Mouse (Mus musculus) heart, adult 18-20 months (tissue): ENCODE measurements around the gene Cnnm3. TPM values are rescaled to one million over a fixed set of nuclear protein-coding genes. Genes with fewer than 3 reads are reported as not detected.
A peak's percentile ranks its signal among the peaks of the same experiment; 100 is the strongest.

Source experiments
- DNase-seq, 2 experiments: peaks; one replicate each; pipeline ENCODE4 v3.0.0; 2021 to 2022; ENCODE audit warnings: mixed read lengths in 1 of 2
- total RNA-seq, 2 experiments: library from RNA; stranded (reverse); gene quantifications; 2 replicates each; pipeline ENCODE4 v1.2.3; 2021

Gene Cnnm3
- total RNA-seq, 2 experiments from 2014 or later, result 13.1 to 16.6 TPM

- peak; percentile 95 to 96 for DNase-seq
Observed at GRCm38 (mm10) chr1:36556553-36557456, 45.1 kb downstream of the Cnnm3 start.

DNA sequence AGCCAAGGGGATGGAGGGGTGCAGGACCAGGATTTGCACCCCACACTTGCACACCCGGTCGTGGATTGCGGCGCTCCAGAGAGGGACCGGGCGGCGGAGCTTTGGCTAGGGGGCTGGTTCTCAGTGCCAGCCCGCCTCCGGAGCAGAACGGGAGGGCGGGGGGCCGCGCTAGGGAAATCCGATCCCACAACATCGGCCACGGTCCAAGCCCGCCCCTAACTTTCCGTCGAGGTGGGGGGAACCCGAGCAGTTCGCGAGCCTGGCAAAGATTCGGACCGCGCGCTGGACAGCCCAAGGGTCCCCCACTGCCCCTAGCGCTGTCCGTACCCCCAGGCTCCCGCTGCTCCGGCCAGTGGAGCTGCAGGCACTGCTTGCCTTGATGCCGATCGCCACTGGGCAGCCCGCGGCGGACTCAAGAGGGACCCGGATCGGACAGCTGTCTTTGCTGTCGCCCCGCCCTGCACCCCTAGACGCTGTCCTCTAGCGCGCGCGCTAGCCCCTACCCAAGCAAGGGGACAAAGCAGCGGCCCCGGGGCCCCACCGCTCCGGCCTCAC lies 45.9 kb downstream of the Cnnm3 start:
- peak; percentile 91 to 93 for DNase-seq

GRCm38 (mm10) chr1:36558031-36558993 lies 46.6 kb downstream of the Cnnm3 start, which contains the start of gene Sema4c:
Sema4c (minus strand) TSS chr1:36558349.
- DNase-seq, result peak; percentile 84

GRCm38 (mm10) chr1:36559256-36559655 lies 47.6 kb downstream of the Cnnm3 start:
- DNase-seq, result no peak

DNA sequence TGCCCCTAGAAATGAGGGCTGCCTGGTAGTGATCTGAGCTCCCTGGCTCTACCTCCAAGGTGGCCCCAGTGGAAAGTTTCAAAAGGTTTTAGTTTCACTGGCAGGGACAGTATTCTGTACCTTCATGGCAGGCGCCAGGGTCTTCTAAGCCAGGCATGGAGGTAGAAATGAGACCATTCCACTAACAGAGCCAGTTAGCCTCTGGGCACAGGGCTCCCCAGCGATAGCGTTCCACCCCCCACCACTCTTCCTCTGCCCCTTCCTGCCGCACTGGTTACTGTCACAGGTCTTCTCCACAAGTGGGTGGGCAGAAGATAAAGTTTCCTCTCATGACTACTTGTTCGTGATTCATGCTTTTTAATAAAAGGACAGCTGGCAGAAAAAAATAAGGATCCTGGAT lies 48.2 kb downstream of the Cnnm3 start:
- no peak for DNase-seq

GRCm38 (mm10) chr1:36560903-36561302 lies 49.2 kb downstream of the Cnnm3 start:
- peak; percentile 50 to 81 for DNase-seq

DNA sequence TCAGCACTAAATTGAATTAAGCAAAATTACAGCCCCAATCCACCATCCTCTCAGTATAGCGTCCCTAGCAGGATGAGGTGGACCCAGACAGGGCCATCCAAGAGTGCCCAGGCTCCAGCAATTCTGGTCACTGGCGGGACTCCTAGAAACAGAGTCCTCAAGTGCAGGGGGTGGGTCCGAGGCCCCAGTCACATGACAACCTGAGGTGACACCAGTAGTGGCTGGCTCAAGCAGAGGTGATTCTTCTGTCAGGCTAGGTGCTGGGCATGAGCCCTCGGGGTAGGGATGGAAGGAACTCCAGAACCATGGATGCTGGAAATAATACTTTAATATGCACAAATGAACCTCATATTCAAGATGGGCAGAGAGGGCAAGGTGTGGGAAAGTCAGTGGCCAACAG lies 50.7 kb downstream of the Cnnm3 start:
- no peak for DNase-seq

DNA sequence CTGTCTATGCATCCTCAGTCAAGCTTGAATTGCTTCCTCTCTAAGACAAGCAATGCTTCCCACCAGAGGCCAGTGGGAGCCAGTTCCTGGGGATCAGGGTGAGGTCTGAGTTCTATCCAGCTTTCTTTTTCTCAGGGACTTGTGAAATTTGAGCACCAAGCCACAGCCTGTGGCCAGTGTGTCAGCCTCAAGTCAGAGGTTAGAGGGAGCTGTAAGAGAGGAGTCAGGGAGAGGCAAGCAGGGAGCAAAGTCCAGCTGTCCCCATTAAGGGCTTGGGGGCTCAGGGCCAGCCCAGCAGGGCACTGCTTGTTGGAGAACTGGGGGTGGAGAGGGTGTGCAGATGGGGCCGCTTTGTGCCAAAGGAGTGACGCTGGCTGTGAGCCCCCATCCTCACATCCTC lies 51.5 kb downstream of the Cnnm3 start:
- peak; percentile 54 to 70 for DNase-seq

DNA sequence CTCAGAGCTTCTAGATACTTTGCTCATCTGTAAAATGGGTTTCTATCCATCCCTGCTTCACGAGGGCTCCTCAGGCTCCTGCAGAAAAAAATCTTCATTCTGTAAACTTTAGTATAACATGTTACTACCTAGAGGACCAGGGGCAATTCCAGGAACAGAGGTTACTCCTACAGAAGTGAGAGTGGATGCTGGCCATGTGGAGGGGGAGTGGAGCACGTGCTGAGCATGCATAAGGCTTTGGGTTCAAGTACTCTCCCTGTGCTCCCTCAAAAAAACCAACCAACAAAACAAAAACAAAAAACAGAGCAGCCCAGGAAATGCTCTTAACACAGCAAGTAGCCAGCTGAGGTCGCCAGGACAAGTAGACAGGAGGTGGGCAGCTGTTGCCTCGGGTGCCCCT lies 52.0 kb downstream of the Cnnm3 start:
- DNase-seq, result no peak

DNA sequence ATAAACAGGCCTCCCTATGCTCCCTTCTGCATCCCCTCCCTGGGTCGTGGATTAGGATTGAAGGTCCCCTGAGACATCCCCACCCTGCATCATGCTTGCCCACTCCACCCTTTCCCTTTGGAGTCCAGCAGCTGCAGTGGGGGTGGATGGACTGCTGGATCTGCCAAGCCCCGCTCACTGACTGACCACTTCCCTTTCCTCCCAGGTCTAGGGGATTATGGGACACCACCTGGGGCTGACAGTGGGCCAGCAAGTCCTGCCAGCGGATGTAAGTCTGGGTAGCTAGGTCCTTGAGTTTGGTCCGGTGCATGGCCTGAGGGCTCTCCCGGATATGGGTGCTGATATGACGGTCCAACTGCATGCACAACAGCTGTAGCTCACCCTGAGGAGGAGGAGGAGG lies 52.4 kb downstream of the Cnnm3 start:
- peak; percentile 74 to 85 for DNase-seq

DNA sequence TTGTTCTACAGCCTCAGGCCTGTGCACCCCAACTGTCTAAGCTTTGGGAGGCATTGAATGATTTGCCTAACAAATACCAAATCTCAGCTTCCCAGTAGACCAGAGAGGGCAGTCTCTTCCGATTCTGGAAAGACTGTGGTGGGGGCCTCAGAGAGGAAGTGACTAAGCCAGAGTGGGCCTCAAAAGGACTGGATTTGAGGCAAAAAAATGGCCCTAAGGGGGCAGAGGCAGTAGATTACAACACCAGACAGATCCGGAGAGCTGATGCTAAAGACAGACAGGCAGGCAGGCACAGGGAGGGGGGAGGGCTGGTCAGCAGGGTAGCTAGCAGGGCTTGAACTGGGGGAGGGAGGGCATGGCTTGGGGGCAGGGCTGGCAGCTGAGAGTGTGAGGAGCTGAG lies 54.8 kb downstream of the Cnnm3 start:
- no peak for DNase-seq

GRCm38 (mm10) chr1:36567818-36568603 lies 56.3 kb downstream of the Cnnm3 start:
- no peak for DNase-seq

DNA sequence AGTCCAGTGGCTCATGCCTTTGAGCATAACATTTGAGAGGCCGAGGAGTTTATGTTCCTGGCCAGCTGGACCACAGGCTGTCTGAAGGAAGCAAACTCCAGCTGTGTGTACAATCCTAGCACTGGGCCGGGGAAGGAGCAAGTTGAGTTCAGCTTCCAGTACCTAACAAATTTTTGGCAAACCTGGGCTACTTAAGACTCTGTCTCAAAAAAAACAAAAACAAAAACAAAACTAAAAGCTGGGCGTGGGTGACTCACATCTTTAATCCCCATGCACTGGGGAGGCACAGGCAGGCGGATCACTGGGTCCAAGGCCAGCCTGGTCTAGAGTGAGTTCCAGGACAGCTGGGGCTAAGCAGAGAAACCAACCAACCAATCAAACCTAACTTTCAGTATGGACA lies 57.1 kb downstream of the Cnnm3 start:
- DNase-seq, result peak in 1 of 2 experiments; percentile 73

DNA sequence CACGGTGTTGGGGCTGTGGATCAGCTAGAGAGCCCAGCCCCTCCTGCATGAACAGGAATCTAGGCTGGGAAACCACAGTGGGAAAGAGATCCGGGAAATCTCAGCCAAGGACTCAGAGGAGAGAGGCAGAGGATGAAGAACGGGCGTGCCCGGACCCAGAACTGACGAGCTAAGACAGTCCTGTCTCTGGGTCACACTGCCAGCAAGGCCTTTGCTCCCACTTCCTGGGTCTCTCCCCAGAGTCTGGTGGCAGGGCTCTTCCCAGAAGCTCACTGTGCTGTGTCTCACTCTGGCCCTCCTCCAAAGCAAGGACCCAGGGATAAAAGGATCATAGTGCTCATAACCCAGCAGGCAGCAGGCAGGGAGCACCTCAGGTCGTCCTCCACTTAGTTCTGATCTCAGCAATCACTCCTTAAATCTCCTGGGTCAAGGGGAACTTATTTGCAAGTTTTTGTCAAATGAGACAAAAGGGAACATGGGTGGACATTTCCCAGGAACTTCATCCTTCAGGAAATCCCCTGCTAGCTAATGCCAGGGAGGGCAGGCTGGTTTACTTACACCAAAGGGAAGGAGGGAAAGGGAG lies 58.1 kb downstream of the Cnnm3 start:
- peak in 1 of 2 experiments; percentile 50 for DNase-seq

DNA sequence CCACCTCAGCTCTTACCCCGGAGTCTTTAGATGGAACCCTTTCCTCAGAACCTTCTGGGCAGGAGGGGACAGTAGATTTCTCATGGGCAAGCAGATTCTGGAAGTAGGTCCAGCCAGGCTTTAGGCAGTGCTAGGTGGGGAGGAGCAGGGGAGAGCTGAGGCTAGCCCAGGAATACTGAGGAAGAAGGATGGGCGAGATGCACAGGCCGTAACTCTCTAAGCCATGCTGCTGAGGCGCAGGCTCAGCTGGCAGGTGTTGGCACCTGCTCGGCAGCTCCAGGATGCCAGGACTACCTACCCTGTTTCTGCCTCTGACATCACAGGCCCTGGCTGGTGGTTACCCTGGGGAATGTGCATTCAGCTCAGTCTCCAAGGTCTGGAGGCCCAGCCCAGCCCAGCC lies 58.7 kb downstream of the Cnnm3 start:
- no peak for DNase-seq

GRCm38 (mm10) chr1:36571627-36572026 lies 60.0 kb downstream of the Cnnm3 start:
- peak in 1 of 2 experiments; percentile 82 for DNase-seq

DNA sequence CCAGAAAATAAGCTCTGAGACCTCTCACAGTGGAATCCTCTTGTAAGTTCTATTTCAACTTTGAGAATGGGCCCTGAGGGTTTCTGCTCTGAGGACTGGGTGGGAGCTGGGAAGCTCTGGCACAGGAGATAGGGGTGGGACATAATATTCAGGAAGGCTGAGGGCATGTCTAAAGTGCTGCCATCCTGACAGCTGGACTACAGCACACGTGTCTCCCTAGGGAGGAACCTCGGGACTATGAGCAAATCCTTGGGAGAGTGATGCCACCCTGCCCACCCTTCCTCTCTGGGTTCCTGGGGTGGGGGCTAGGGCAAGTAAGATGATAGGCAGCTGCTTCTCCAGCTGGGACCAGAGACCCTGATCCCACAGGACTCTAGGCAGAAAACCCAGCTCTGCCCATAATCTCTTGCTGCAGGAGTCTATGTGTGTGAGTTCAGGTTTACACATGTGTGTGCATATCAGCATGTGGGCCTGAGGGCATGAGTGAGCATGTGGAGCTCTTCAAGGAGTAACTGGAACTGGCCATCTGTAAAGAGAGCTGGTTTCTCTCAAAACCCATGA lies 60.6 kb downstream of the Cnnm3 start:
- DNase-seq, result no peak

- DNase-seq, result peak; percentile 76 to 87
Observed at GRCm38 (mm10) chr1:36572709-36573108, 61.0 kb downstream of the Cnnm3 start.

DNA sequence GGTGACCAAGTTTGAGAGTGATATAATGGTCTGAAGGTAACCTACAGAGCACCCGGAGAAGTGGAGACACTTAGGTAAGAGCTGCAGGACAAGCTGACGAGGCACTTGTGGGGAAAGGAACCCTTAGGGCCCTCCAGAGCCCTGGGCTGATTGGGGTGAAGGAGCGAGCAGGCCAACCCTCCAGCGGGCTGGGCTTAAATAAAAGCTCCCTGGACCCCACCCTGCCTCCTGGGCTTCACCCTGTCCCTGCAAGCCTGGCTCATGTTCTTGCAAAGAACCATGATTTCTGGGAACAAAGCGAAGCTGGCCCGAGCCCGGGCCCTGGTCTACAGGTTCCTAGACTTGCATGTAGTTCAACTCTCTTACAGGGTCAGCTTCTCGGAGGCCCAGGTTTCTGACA lies 61.9 kb downstream of the Cnnm3 start:
- no peak for DNase-seq

DNA sequence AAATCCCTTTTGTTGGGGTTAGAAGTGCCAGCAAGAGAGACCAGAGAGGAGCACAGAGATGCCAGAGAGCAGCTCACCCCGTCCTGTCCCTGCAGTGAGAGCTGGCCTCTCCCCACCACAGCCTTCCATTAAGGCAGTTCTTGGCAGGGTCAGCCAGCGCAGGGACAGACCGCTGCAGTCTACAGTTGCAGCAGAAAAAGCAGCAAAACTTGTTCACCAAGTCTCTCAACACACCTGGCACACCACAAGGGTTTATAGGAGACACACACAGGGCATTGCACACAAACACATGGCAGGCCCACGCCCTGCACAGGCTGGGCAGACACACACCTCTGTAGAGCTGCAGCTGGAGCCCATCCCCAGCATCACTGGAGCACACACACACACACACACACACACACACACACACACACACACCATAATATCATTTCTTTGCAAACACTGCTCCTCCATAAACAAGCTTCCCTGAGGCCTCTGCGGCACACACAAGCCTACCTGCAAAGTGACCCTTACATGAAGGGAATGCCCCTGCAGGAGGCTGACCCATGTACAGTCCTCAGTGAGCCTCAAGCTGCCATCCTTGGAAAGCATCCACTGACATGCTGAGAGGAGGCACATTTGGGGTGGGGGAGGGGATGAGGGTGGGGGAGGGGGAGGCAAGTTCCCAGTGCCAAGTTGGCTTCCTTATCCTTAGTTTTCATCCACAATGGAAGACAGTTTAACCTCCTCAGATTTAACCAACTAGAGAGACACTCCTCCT lies 62.7 kb downstream of the Cnnm3 start:
- no peak for DNase-seq
